Mouse (Mus musculus): ENCODE measurements around the gene Tnfrsf4. TPM values are rescaled to one million over a fixed set of nuclear protein-coding genes. Genes with fewer than 3 reads are reported as not detected.

The Tnfrsf4 gene
- total RNA-seq, 2 experiments from 2014 or later = 0.75 to 2.1 TPM

GRCm38 (mm10) chr4:156031593-156032391 lies 18.1 kb downstream of the Tnfrsf4 start:
- TF ChIP-seq CTCF (IDR thresholded peaks at IDR 0.05) = no peak
- intact Hi-C loops (cut with DNase I) = loop anchor here (5.0 kb wide), 1 partner anchor 71 kb away; no protein-coding TSS in a partner anchor
- Histone ChIP-seq H3K4me3 (peak overlapping the region; percentile 91), H3K27ac (peak overlapping the region; percentile 96)
- peak; percentile 90 for DNase-seq

GRCm38 (mm10) chr4:156032856-156033255 lies 19.2 kb downstream of the Tnfrsf4 start:
- Histone ChIP-seq H3K27ac (peak overlapping the region; percentile 96), H3K4me3 (peak overlapping the region; percentile 91)
- intact Hi-C loops (cut with DNase I) = loop anchor here (5.0 kb wide), 1 partner anchor 69 kb away; no protein-coding TSS in a partner anchor
- peak; percentile 29 for DNase-seq
- TF ChIP-seq CTCF (IDR thresholded peaks at IDR 0.05) = no peak

GRCm38 (mm10) chr4:156033476-156034119 lies 20.0 kb downstream of the Tnfrsf4 start:
- peak overlapping the region; percentile 96 for H3K27ac ChIP-seq
- DNase-seq = peak; percentile 66
- TF ChIP-seq CTCF (IDR thresholded peaks at IDR 0.05) = peak; percentile 75
- peak overlapping the region; percentile 91; the same call in 1 of the 2 replicates for H3K4me3 ChIP-seq
- intact Hi-C loops (cut with DNase I) = loop anchor here (5.0 kb wide), 1 partner anchor 69 kb away; no protein-coding TSS in a partner anchor

GRCm38 (mm10) chr4:156034301-156034700 lies 20.7 kb downstream of the Tnfrsf4 start:
- peak; percentile 12 for DNase-seq
- Histone ChIP-seq H3K27ac (no peak overlapping the region), H3K4me3 (no peak overlapping the region)
- TF ChIP-seq CTCF (IDR thresholded peaks at IDR 0.05) = no peak
- intact Hi-C loops (cut with DNase I) = loop anchor here (5.0 kb wide), 1 partner anchor 68 kb away; no protein-coding TSS in a partner anchor

GRCm38 (mm10) chr4:156034901-156035300 lies 21.3 kb downstream of the Tnfrsf4 start:
- intact Hi-C loops (cut with DNase I) = loop anchor here (5.0 kb wide), 1 partner anchor 67 kb away; no protein-coding TSS in a partner anchor
- peak; percentile 18 for DNase-seq
- no peak overlapping the region for H3K27ac ChIP-seq
- peak overlapping the region; percentile 46 for H3K4me3 ChIP-seq
- TF ChIP-seq CTCF (IDR thresholded peaks at IDR 0.05) = no peak

- H3K27ac ChIP-seq = no peak overlapping the region
- intact Hi-C loops (cut with DNase I) = no loop called here
- DNase-seq = no peak
- no peak overlapping the region for H3K4me3 ChIP-seq
- no peak for TF ChIP-seq CTCF (IDR thresholded peaks at IDR 0.05)
These were observed 31.1 kb downstream of the Tnfrsf4 start for GRCm38 (mm10) chr4:156044754-156045153.

GRCm38 (mm10) chr4:156049779-156050178 lies 36.1 kb downstream of the Tnfrsf4 start:
- no peak overlapping the region for H3K4me3 ChIP-seq
- DNase-seq = no peak
- no peak overlapping the region for H3K27ac ChIP-seq
- intact Hi-C loops (cut with DNase I) = no loop called here
- no peak for TF ChIP-seq CTCF (IDR thresholded peaks at IDR 0.05)

GRCm38 (mm10) chr4:156050391-156050980 lies 36.8 kb downstream of the Tnfrsf4 start:
- no peak for TF ChIP-seq CTCF (IDR thresholded peaks at IDR 0.05)

GRCm38 (mm10) chr4:156053113-156053512 lies 39.5 kb downstream of the Tnfrsf4 start:
- intact Hi-C loops (cut with DNase I) = no loop called here
- no peak for TF ChIP-seq CTCF (IDR thresholded peaks at IDR 0.05)
- Histone ChIP-seq H3K4me3 (no peak overlapping the region), H3K27ac (no peak overlapping the region)
- no peak for DNase-seq

More at GRCm38 (mm10) chr4:156050391-156050980, 36.8 kb downstream of the Tnfrsf4 start:
- no peak overlapping the region for H3K27ac ChIP-seq
- intact Hi-C loops (cut with DNase I) = no loop called here
- H3K4me3 ChIP-seq = no peak overlapping the region
- DNase-seq = no peak

GRCm38 (mm10) chr4:156054130-156054529 lies 40.5 kb downstream of the Tnfrsf4 start:
- no peak for TF ChIP-seq CTCF (IDR thresholded peaks at IDR 0.05)
- intact Hi-C loops (cut with DNase I) = no loop called here
- no peak overlapping the region for H3K4me3 ChIP-seq
- no peak for DNase-seq
- no peak overlapping the region for H3K27ac ChIP-seq

GRCm38 (mm10) chr4:156054606-156055005 lies 41.0 kb downstream of the Tnfrsf4 start:
- Histone ChIP-seq H3K27ac (no peak overlapping the region), H3K4me3 (no peak overlapping the region)
- no peak for TF ChIP-seq CTCF (IDR thresholded peaks at IDR 0.05)
- no peak for DNase-seq
- intact Hi-C loops (cut with DNase I) = no loop called here

- no peak overlapping the region for H3K4me3 ChIP-seq
- DNase-seq = no peak
- no peak overlapping the region for H3K27ac ChIP-seq
- intact Hi-C loops (cut with DNase I) = no loop called here
- no peak for TF ChIP-seq CTCF (IDR thresholded peaks at IDR 0.05)
These were observed 41.5 kb downstream of the Tnfrsf4 start for GRCm38 (mm10) chr4:156055173-156055572.

GRCm38 (mm10) chr4:156057702-156058101 lies 44.1 kb downstream of the Tnfrsf4 start:
- no peak overlapping the region for H3K4me3 ChIP-seq
- intact Hi-C loops (cut with DNase I) = no loop called here

More at GRCm38 (mm10) chr4:156057702-156058101, 44.1 kb downstream of the Tnfrsf4 start:
- H3K27ac ChIP-seq = no peak overlapping the region
- no peak for DNase-seq
- TF ChIP-seq CTCF (IDR thresholded peaks at IDR 0.05) = no peak

Measured in gastrocnemius, adult 2 months (tissue).